Comparison of ENCODE assay signal across 15 mouse cellular contexts in genomic region chr10:41832191-41832590, GRCm38 (mm10). TPM values are rescaled to one million over a fixed set of nuclear protein-coding genes. Genes with fewer than 3 reads are reported as not detected.
DNase-seq lines count a peak whose midpoint lies in the region; ATAC-seq and TF ChIP-seq lines count a peak whose summit lies in the region.
"Had no signal": no experiment of that assay in that cellular context is flagged by ENCODE, and none has a peak within 500 bp of the region (broad histone marks: within the 10 kb centered on the region; RNA-seq: fewer than 3 reads in every experiment).

No protein-coding gene starts in this region.

- no peak overlapping the region for H3K27ac ChIP-seq in lung, embryonic 14.5 days (ENCODE audit: low read depth)
- H3K27ac ChIP-seq in forebrain, embryonic 10.5 days: no peak overlapping the region
- H3K27ac ChIP-seq: hindbrain, embryonic 15.5 days had no signal

- H3K4me2 ChIP-seq in lung, embryonic 14.5 days: no peak overlapping the region
- H3K4me2 ChIP-seq: heart, embryonic 11.5 days; hindbrain, embryonic 15.5 days had no signal

- no peaks in the 10 kb centered on the region for H3K27me3 ChIP-seq in lung, embryonic 14.5 days (ENCODE audit: insufficient read depth, low read length)
- H3K27me3 ChIP-seq in forebrain, embryonic 10.5 days (ENCODE audit: poor library complexity, severe bottlenecking): no peaks in the 10 kb centered on the region
- H3K27me3 ChIP-seq: hindbrain, embryonic 15.5 days; megakaryocyte, embryonic 14.5 days had no signal

- TF ChIP-seq CTCF in lung, embryonic 14.5 days (IDR thresholded peaks at IDR 0.05; ENCODE audit: low read depth): no peak

- 0 out of 2 replicates have a peak, but pooled peaks have one; percentile 45 for ATAC-seq in frontal cortex, adult (ENCODE audit: low TSS enrichment)
- ATAC-seq in lung, embryonic 14.5 days (ENCODE audit: insufficient read depth): no peak
- ATAC-seq: forebrain, postnatal 0 days had no signal

- no peak overlapping the region for H3K9ac ChIP-seq in lung, embryonic 14.5 days
- H3K9ac ChIP-seq: forebrain, postnatal 0 days; hindbrain, embryonic 15.5 days had no signal

- H3K4me1 ChIP-seq in lung, embryonic 14.5 days (ENCODE audit: insufficient read depth): no peaks in the 10 kb centered on the region
- H3K4me1 ChIP-seq in forebrain, embryonic 10.5 days: no peaks in the 10 kb centered on the region; the same call in 1 of the 2 replicates

- H3K4me3 ChIP-seq in lung, embryonic 14.5 days (ENCODE audit: low read depth, low read length): no peak overlapping the region
- H3K4me3 ChIP-seq in forebrain, embryonic 10.5 days: no peak overlapping the region
- H3K4me3 ChIP-seq: hindbrain, embryonic 15.5 days; megakaryocyte, embryonic 14.5 days had no signal

- no peak for DNase-seq in frontal cortex, postnatal 25 days (ENCODE audit: low spot score in 2 of 2)
- peak; percentile 5 for DNase-seq in lung, embryonic 14.5 days
- DNase-seq in lung, postnatal 4 days: no peak
- peak; percentile 44 to 51 for DNase-seq in gastrocnemius, adult 8-10 months (ENCODE audit: low spot score in 2 of 2)
- no peak for DNase-seq in forebrain, embryonic 10.5 days (ENCODE audit: extremely low spot score, low spot score)
- DNase-seq in left cerebral cortex, postnatal 4 days: no peak
- no peak for DNase-seq in cerebellum, adult 8-10 months
- DNase-seq: cerebellum, adult 18-20 months; forebrain, postnatal 0 days; lung, adult 2 months; thymus, postnatal 14 days had no signal

- no peaks in the 10 kb centered on the region for H3K9me3 ChIP-seq in lung, embryonic 14.5 days (ENCODE audit: low read depth, low read length)
- 0 out of 2 replicates have a peak, but pooled peaks cover 2% of the 10 kb centered on the region for H3K9me3 ChIP-seq in forebrain, embryonic 10.5 days
- H3K9me3 ChIP-seq: hindbrain, embryonic 15.5 days had no signal

- H3K36me3 ChIP-seq in lung, embryonic 14.5 days (ENCODE audit: insufficient read depth): no peaks in the 10 kb centered on the region
- H3K36me3 ChIP-seq in forebrain, embryonic 10.5 days (replicated peaks): no peaks in the 10 kb centered on the region

- intact Hi-C loops in left cerebral cortex, postnatal 4 days (cut with DNase I): loop anchor here (5.0 to 10.0 kb wide), 3 partner anchors 153 to 460 kb away; partner anchors contain the start of gene Foxo3

- 48% methylated on average over 6 of the region's 6 CpGs for WGBS in lung, embryonic 14.5 days
- 75% methylated on average over 6 of the region's 6 CpGs for WGBS in forebrain, embryonic 10.5 days

RNA-seq across cellular contexts. Expression of gene Sesn1, which starts 22.5 kb away (rescaled TPM):
- 30.5 and 32.5 TPM in 2 replicates for polyA plus RNA-seq in lung, embryonic 14.5 days (2014; fragmentation: Nextera tagmentation; extraction: Ambion mirVana)
- 10 to 100 TPM; 12.7 to 32.8 (median 20.0) TPM for total RNA-seq in gastrocnemius, adult 8-10 months (2022)
- polyA plus RNA-seq in forebrain, embryonic 10.5 days (2016; fragmentation: Nextera tagmentation; extraction: Ambion mirVana): 16.0 and 18.4 TPM in 2 replicates
- 10 to 100 TPM; 27.1 to 27.3 TPM for total RNA-seq in left cerebral cortex, postnatal 4 days (2021)

RNA-seq across cellular contexts. Expression of gene Cep57l1, which starts 22.5 kb away (rescaled TPM):
- polyA plus RNA-seq in lung, embryonic 14.5 days (2014; fragmentation: Nextera tagmentation; extraction: Ambion mirVana): 23.2 and 25.3 TPM in 2 replicates
- 1 to 10 TPM; 2.1 to 3.5 (median 3.3) TPM for total RNA-seq in gastrocnemius, adult 8-10 months (2022)
- polyA plus RNA-seq in forebrain, embryonic 10.5 days (2016; fragmentation: Nextera tagmentation; extraction: Ambion mirVana): 26.4 and 27.2 TPM in 2 replicates
- total RNA-seq in left cerebral cortex, postnatal 4 days (2021): 10 to 100 TPM in 1 of 2 experiments, 1 to 10 TPM in 1; 9.8 to 11.3 TPM

Comparison
In these comparisons a context has a peak if more than half of its experiments do, and no peak if none do; other contexts are left out.
1. DNase-seq: peak in lung, embryonic 14.5 days (single experiment) and gastrocnemius, adult 8-10 months (2 of 2); none in frontal cortex, postnatal 25 days (0 of 2), lung, postnatal 4 days (0 of 2), forebrain, embryonic 10.5 days (single experiment), left cerebral cortex, postnatal 4 days (single experiment) and cerebellum, adult 8-10 months (single experiment).